Mouse (Mus musculus) ES-Bruce4 (cell line): Measurements from ENCODE around the gene Gna12. TPM values are rescaled to one million over a fixed set of nuclear protein-coding genes. Genes with fewer than 3 reads are reported as not detected.

Experiments used
- H3K27ac ChIP-seq: 2 replicates; pipeline ENCODE4 v1.5.1; 2012; ENCODE audit warnings: low read length, inconsistent platforms; ENCODE audit not compliant: insufficient read depth
- H3K27me3 ChIP-seq: 2 replicates; pipeline ENCODE4 v1.6.1; 2012; ENCODE audit warnings: mild to moderate bottlenecking, low read length, inconsistent platforms; ENCODE audit not compliant: control insufficient read depth, poor library complexity, insufficient read depth, severe bottlenecking
- H3K36me3 ChIP-seq: 2 replicates; pipeline ENCODE4 v1.6.1; 2012; ENCODE audit warnings: inconsistent platforms, mild to moderate bottlenecking, low read length, moderate library complexity; ENCODE audit not compliant: control insufficient read depth, poor library complexity, insufficient read depth, severe bottlenecking
- H3K4me1 ChIP-seq: one replicate; pipeline ENCODE4 v1.8.1; 2011; ENCODE audit warnings: low read length; ENCODE audit not compliant: control insufficient read depth, insufficient read depth
- H3K4me3 ChIP-seq: 2 replicates; pipeline ENCODE4 v1.5.1; 2011; ENCODE audit warnings: low read depth, mild to moderate bottlenecking, low read length
- H3K9ac ChIP-seq: 2 replicates; pipeline ENCODE4 v1.6.1; 2012; ENCODE audit warnings: low read depth, mild to moderate bottlenecking, inconsistent platforms; ENCODE audit not compliant: poor library complexity, severe bottlenecking
- H3K9me3 ChIP-seq: replicated peaks from 2 replicates; pipeline ENCODE4 v1.6.1; 2012; ENCODE audit warnings: mild to moderate bottlenecking, low read length, inconsistent platforms; ENCODE audit not compliant: control insufficient read depth, poor library complexity, insufficient read depth, severe bottlenecking
- CTCF ChIP-seq: IDR thresholded peaks from one replicate; pipeline ENCODE4 v1.8.1; 2011; ENCODE audit warnings: low read depth, low read length
- EP300 ChIP-seq: IDR thresholded peaks from 2 replicates; pipeline ENCODE4 v1.6.1; 2011; ENCODE audit warnings: low read depth, low read length; ENCODE audit not compliant: insufficient read depth
- POLR2A ChIP-seq: IDR thresholded peaks from one replicate; pipeline ENCODE4 v1.8.1; 2011; ENCODE audit warnings: low read length; ENCODE audit not compliant: insufficient read depth
- polyA plus RNA-seq: library from polyadenylated mRNA; stranded (reverse); fragments of >200 nt; gene quantifications from 2 replicates; pipeline ENCODE4 v1.2.4, GENCODE M21; 2011; ENCODE audit warnings: low read depth; ENCODE audit not compliant: missing spikeins, insufficient read depth, insufficient read length

Gna12 gene
- polyA plus RNA-seq, 1 experiment = 29.9 TPM

- TF ChIP-seq EP300 = no peak
- no peak for TF ChIP-seq POLR2A
- no peak for TF ChIP-seq CTCF
- no peaks in the 10 kb centered on the region for H3K4me1 ChIP-seq
- H3K27ac ChIP-seq = no peak overlapping the region
- no peaks in the 10 kb centered on the region for H3K27me3 ChIP-seq
- H3K36me3 ChIP-seq = no peaks in the 10 kb centered on the region
- H3K4me3 ChIP-seq = no peak overlapping the region
- H3K9me3 ChIP-seq = no peaks in the 10 kb centered on the region
- H3K9ac ChIP-seq = no peak overlapping the region
Observed at GRCm38 (mm10) chr5:140753223-140753622, 77.0 kb downstream of the Gna12 start.

- no peaks in the 10 kb centered on the region for H3K9me3 ChIP-seq
- H3K27me3 ChIP-seq = no peaks in the 10 kb centered on the region
- TF ChIP-seq POLR2A (no peak), CTCF (peak; percentile 59)
- H3K36me3 ChIP-seq = no peaks in the 10 kb centered on the region
- no peak overlapping the region for H3K27ac ChIP-seq
- H3K4me1 ChIP-seq = no peaks in the 10 kb centered on the region
- H3K9ac ChIP-seq = no peak overlapping the region
- H3K4me3 ChIP-seq = no peak overlapping the region
Observed at GRCm38 (mm10) chr5:140752639-140753038, 77.6 kb downstream of the Gna12 start.

DNA sequence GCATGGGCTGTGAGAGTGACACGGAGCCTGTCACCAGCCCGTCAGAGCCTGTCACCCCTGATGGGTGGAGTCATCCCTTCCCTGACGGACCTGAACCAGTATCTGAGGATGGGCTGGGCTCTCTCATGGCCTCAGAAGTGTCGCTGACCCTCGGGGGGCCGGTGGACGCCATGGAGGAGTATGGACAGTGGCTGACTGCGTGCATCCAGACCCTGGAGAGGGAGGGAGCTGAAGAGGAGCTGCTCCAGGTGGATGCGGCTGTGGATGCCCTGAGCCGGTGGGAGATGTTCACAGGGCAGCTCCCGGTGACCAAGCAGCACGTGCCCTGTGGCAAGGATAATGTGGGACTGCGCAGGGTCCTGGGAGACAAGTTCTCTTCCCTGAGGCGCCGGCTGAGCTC, 78.2 kb downstream of the Gna12 start:
- Histone ChIP-seq H3K27ac (no peak overlapping the region), H3K4me1 (no peaks in the 10 kb centered on the region), H3K36me3 (no peaks in the 10 kb centered on the region), H3K27me3 (no peaks in the 10 kb centered on the region), H3K9me3 (no peaks in the 10 kb centered on the region), H3K9ac (no peak overlapping the region), H3K4me3 (no peak overlapping the region)
- TF ChIP-seq CTCF (no peak), POLR2A (no peak), EP300 (no peak)

DNA sequence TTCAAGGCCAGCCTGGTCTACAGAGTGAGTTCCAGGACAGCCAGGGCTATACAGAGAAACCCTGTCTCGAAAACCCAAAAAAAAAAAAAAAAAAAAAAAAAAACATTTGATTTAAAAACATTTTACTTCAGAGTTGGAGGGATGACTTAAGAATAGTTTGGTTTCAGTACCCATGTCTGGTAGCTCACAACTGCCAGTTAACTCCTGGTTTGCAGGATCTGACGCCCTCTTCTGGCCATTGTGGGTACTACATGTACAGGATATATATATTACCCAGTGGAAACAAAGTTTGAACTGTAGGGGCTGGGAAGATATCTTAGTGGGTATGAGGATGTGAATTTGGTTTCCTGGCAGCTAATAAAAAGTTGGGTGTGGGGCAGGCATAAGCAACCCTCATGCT, 79.3 kb downstream of the Gna12 start:
- Histone ChIP-seq H3K9ac (no peak overlapping the region), H3K4me3 (no peak overlapping the region), H3K9me3 (no peaks in the 10 kb centered on the region), H3K36me3 (no peaks in the 10 kb centered on the region), H3K4me1 (no peaks in the 10 kb centered on the region), H3K27me3 (no peaks in the 10 kb centered on the region), H3K27ac (no peak overlapping the region)
- no peak for TF ChIP-seq EP300
- peak; percentile 19 for TF ChIP-seq CTCF
- TF ChIP-seq POLR2A = no peak

- H3K4me1 ChIP-seq = no peaks in the 10 kb centered on the region
- H3K27ac ChIP-seq = no peak overlapping the region
- no peaks in the 10 kb centered on the region for H3K9me3 ChIP-seq
- H3K27me3 ChIP-seq = no peaks in the 10 kb centered on the region
- H3K9ac ChIP-seq = peak overlapping the region; percentile 29; the same call in 1 of the 2 replicates
- H3K4me3 ChIP-seq = peak overlapping the region; percentile 65
- TF ChIP-seq EP300 (0 out of 2 replicates have a peak, but pooled peaks have one; percentile 10), POLR2A (no peak), CTCF (peak; percentile 93)
- no peaks in the 10 kb centered on the region for H3K36me3 ChIP-seq
Observed at GRCm38 (mm10) chr5:140749062-140749875, 81.0 kb downstream of the Gna12 start.

- Histone ChIP-seq H3K4me3 (no peak overlapping the region), H3K27ac (no peak overlapping the region), H3K36me3 (no peaks in the 10 kb centered on the region), H3K4me1 (no peaks in the 10 kb centered on the region), H3K9me3 (no peaks in the 10 kb centered on the region), H3K27me3 (no peaks in the 10 kb centered on the region), H3K9ac (no peak overlapping the region)
- no peak for TF ChIP-seq CTCF
- TF ChIP-seq EP300 = no peak
- TF ChIP-seq POLR2A = no peak
Observed at GRCm38 (mm10) chr5:140748425-140748824, 81.8 kb downstream of the Gna12 start.
